Mouse (Mus musculus) kidney, adult 2 months (tissue): ENCODE measurements around the gene Wdfy3. TPM values are rescaled to one million over a fixed set of nuclear protein-coding genes. Genes with fewer than 3 reads are reported as not detected.
"Not testable (repeated sequence)": the region's sequence is repeated elsewhere in the genome, so short reads cannot be mapped to it uniquely, and the experiment has no call there.

ENCODE experiments used
- DNase-seq: peaks from one replicate; pipeline ENCODE4 v3.0.0; 2021
- H3K27ac ChIP-seq: fragments of 200-500 bp; 2 replicates; pipeline ENCODE4 v1.5.1; 2012; ENCODE audit warnings: low read depth, low read length, control low read depth, inconsistent platforms; ENCODE audit not compliant: insufficient read depth
- H3K27me3 ChIP-seq: fragments of 200-500 bp; replicated peaks from 2 replicates; pipeline ENCODE4 v1.6.1; 2012; ENCODE audit warnings: mild to moderate bottlenecking, moderate library complexity, low read length, inconsistent platforms; ENCODE audit not compliant: control insufficient read depth, insufficient read depth
- H3K36me3 ChIP-seq: fragments of 200-500 bp; 2 replicates; pipeline ENCODE4 v1.6.1; 2012; ENCODE audit warnings: mild to moderate bottlenecking, moderate library complexity, low read length, inconsistent platforms; ENCODE audit not compliant: control insufficient read depth, insufficient read depth
- H3K4me1 ChIP-seq: fragments of 200-500 bp; 2 replicates; pipeline ENCODE4 v1.6.1; 2011; ENCODE audit warnings: low read length; ENCODE audit not compliant: control insufficient read depth, insufficient read depth
- H3K4me3 ChIP-seq: fragments of 200-500 bp; 2 replicates; pipeline ENCODE4 v1.5.1; 2011; ENCODE audit warnings: mild to moderate bottlenecking, low read depth, low read length, control low read depth; ENCODE audit not compliant: insufficient read depth
- CTCF ChIP-seq: fragments of 200-500 bp; conservative IDR thresholded peaks from 2 replicates; pipeline ENCODE4 v1.5.1; 2011; ENCODE audit warnings: low read depth, mild to moderate bottlenecking, control low read depth, low read length, moderate library complexity, mixed read lengths; ENCODE audit not compliant: insufficient read depth, insufficient read length
- POLR2A ChIP-seq: fragments of 200-500 bp; IDR thresholded peaks from one replicate; pipeline ENCODE4 v1.6.1; 2011; ENCODE audit warnings: low read depth, low read length, control low read depth
- WGBS: fragments of 180-500 bp; shearing (Covaris S2); methylation state at CpG from one replicate; pipeline ENCODE4 v1.1.7; 2018; 5-methylcytosine and 5-hydroxymethylcytosine counted together
- polyA plus RNA-seq: library from polyadenylated mRNA; depleted of rRNA; stranded (reverse); fragments of >200 nt; gene quantifications from 2 replicates; pipeline ENCODE4 v1.2.3, GENCODE M21; 2012

Wdfy3 gene
- polyA plus RNA-seq, 1 experiment: 39.7 TPM

DNA sequence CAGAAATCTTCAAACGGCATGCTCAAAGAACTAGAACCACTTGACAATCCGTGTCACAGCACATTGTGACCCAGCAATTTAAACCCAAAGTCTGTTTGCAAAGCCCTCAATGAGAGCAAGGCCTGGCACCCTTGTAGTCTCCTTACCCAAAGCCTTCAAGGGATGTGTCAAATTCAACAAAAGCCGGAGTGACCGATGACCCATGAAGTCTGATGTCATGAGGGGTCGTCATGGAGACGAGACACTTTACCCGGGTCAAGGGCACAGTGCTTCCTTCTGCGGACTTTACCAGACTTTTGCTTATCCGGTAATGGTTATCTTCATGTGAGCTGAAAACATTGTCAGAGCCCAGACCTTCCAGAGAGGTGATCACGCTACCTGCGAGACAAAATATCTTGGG is 146.0 kb downstream of the Wdfy3 start:
- Histone ChIP-seq H3K4me3 (no peak overlapping the region), H3K36me3 (peaks cover 5% of the 10 kb centered on the region), H3K27me3 (no peaks in the 10 kb centered on the region), H3K4me1 (no peaks in the 10 kb centered on the region), H3K27ac (no peak overlapping the region)
- TF ChIP-seq CTCF: no peak
- no peak for TF ChIP-seq POLR2A
- 46% methylated on average over 11 of the region's 11 CpGs for WGBS
- DNase-seq: no peak

GRCm38 (mm10) chr5:101919559-101919958 is 150.2 kb downstream of the Wdfy3 start:
- Histone ChIP-seq H3K27me3 (no peaks in the 10 kb centered on the region), H3K36me3 (peaks cover 6% of the 10 kb centered on the region), H3K27ac (no peak overlapping the region), H3K4me3 (no peak overlapping the region), H3K4me1 (no peaks in the 10 kb centered on the region)
- TF ChIP-seq POLR2A (no peak), CTCF (no peak)
- no peak for DNase-seq
- whole genome bisulfite sequencing: 82% methylated on average over 5 of the region's 5 CpGs

DNA sequence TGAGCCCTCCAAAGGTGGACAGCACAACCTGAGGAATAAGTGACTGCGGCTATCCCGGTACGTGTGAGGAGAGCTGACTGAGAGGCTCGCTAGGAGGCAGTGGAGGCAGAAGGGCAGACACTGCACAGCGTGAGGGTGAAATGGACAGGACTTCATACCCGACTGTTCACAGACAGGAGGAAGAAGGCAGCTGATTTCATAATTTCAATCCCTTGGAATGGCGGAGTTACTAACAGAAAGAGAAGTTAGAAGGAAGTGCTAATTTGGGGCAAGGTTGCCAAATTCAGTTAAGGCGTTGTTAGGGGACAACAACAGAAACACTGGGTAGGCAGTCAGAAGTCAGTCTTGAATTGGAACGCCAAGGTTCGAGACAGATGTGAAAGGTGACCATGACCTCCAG is 160.3 kb downstream of the Wdfy3 start:
- 91% methylated on average over 10 of the region's 10 CpGs for WGBS
- TF ChIP-seq POLR2A (no peak), CTCF (no peak)

DNA sequence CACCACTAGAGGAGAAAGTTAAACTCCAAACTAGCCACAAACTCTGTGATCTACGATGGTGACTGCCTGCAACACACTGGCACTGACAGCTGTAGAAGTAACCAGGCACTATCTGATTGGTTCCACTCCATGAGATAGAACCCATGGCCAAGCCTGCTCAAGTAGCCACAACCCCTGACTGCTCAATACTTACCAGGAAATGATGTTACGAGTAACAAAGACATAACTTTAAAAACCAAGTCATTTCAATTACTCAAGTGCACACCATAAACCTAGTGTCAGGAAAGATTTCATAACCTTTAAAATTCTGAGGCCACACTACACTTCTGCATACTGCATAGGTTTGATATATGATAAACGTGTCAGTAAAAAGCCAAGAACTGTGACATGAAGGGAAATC is 164.1 kb downstream of the Wdfy3 start:
- 92% methylated on average over 3 of the region's 3 CpGs for WGBS
- Histone ChIP-seq H3K4me1 (no peaks in the 10 kb centered on the region), H3K4me3 (no peak overlapping the region), H3K36me3 (peaks cover 9% of the 10 kb centered on the region), H3K27me3 (no peaks in the 10 kb centered on the region), H3K27ac (no peak overlapping the region)
- TF ChIP-seq CTCF: no peak
- no peak for TF ChIP-seq POLR2A
- no peak for DNase-seq

More for the DNA sequence above, 160.3 kb downstream of the Wdfy3 start:
- Histone ChIP-seq H3K27me3 (no peaks in the 10 kb centered on the region), H3K4me3 (no peak overlapping the region), H3K27ac (no peak overlapping the region), H3K4me1 (no peaks in the 10 kb centered on the region), H3K36me3 (peaks cover 22% of the 10 kb centered on the region)
- DNase-seq: no peak

GRCm38 (mm10) chr5:101904841-101905240 is 164.9 kb downstream of the Wdfy3 start:
- peaks cover 12% of the 10 kb centered on the region for H3K36me3 ChIP-seq
- not testable (repeated sequence) for H3K4me3 ChIP-seq, H3K4me1 ChIP-seq, H3K27ac ChIP-seq, H3K27me3 ChIP-seq, DNase-seq
- WGBS: 80% methylated on average over 4 of the region's 4 CpGs

DNA sequence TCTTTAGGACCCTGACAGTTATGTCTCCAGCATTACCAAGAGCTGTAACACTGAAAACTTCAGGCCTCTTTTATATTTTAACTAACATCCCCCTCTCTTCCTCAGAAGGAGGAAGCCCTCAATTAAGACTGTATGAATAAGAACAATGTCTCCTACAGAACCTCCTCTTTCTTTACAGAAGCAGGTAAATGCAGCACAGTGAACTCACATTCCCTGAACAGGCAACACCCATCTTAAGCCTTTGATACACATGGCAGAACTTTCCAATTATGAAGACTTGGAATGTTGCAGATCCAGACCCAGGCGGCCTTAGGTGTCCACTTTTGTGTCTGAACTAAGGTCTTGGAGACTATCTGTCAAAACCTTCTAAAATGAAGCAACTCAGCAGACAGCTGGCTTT is 167.0 kb downstream of the Wdfy3 start:
- Histone ChIP-seq H3K4me1 (no peaks in the 10 kb centered on the region), H3K27me3 (no peaks in the 10 kb centered on the region), H3K4me3 (no peak overlapping the region), H3K27ac (no peak overlapping the region), H3K36me3 (peaks cover 13% of the 10 kb centered on the region)
- 78% methylated on average over 1 of the region's 1 CpGs for WGBS
- no peak for DNase-seq
- TF ChIP-seq CTCF (no peak), POLR2A (no peak)

- no peaks in the 10 kb centered on the region for H3K4me1 ChIP-seq
- H3K27ac ChIP-seq: no peak overlapping the region
- 95% methylated on average over 15 of the region's 15 CpGs for WGBS
- peaks cover 8% of the 10 kb centered on the region for H3K36me3 ChIP-seq
- H3K27me3 ChIP-seq: no peaks in the 10 kb centered on the region
- TF ChIP-seq CTCF (no peak), POLR2A (no peak)
- DNase-seq: no peak
- H3K4me3 ChIP-seq: no peak overlapping the region
These were observed 169.7 kb downstream of the Wdfy3 start for GRCm38 (mm10) chr5:101899981-101900380.

DNA sequence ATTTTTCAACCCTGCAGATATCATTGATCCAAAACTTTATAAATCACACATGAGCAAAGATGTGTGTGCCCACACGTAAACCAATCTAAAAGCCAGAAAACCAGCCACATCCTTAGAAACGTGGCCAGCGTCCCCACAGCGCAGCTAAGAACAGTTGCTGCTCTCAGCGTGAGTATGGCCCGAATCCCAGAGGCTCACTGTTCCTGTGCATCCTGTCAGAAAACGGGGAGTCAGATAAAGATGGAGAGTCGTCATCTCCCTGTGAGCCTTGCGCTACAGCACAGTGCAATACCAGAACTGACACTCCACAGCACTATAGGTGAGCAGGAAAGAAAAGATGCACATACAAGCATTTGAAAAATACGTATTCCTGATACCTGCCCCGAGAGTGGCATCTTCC is 172.9 kb downstream of the Wdfy3 start:
- WGBS: 94% methylated on average over 11 of the region's 11 CpGs
- Histone ChIP-seq H3K36me3 (peaks cover 10% of the 10 kb centered on the region), H3K27ac (no peak overlapping the region), H3K27me3 (no peaks in the 10 kb centered on the region), H3K4me1 (no peaks in the 10 kb centered on the region), H3K4me3 (no peak overlapping the region)
- DNase-seq: no peak
- no peak for TF ChIP-seq POLR2A
- no peak for TF ChIP-seq CTCF
